Mouse (Mus musculus) CH12.LX (cell line): Measurements from ENCODE around the gene Atp5f1. TPM values are rescaled to one million over a fixed set of nuclear protein-coding genes. Genes with fewer than 3 reads are reported as not detected.

Source experiments
- DNase-seq: peaks from one replicate; pipeline ENCODE4 v3.0.0-alpha.2; 2013; ENCODE audit errors: extremely low read depth
- H3K27ac ChIP-seq: 2 replicates; pipeline ENCODE4 v1.5.1; 2012; ENCODE audit warnings: low read depth, mild to moderate bottlenecking, control low read depth, moderate library complexity; ENCODE audit not compliant: insufficient read depth
- H3K27me3 ChIP-seq: replicated peaks from 2 replicates; pipeline ENCODE3; 2012; ENCODE audit warnings: inconsistent platforms
- H3K36me3 ChIP-seq, 2 experiments: replicated peaks in 1 of 2; 2 replicates each; pipeline versions ENCODE3 to v1.6.1; 2012; ENCODE audit warnings: inconsistent platforms in 1 of 2, low read length in 1 of 2, mild to moderate bottlenecking in 1 of 2, mixed read lengths in 1 of 2, moderate library complexity in 1 of 2; ENCODE audit not compliant: control insufficient read depth in 1 of 2, insufficient read depth in 1 of 2
- H3K4me1 ChIP-seq, 2 experiments: 2 replicates each; pipeline ENCODE4 v1.6.1; 2012; ENCODE audit warnings: inconsistent platforms in 1 of 2, moderate library complexity in 1 of 2; ENCODE audit not compliant: insufficient read depth in 2 of 2, control insufficient read depth in 1 of 2
- H3K4me2 ChIP-seq: 2 replicates; pipeline ENCODE4 v1.6.1; 2012; ENCODE audit warnings: low read depth, mild to moderate bottlenecking, control low read depth; ENCODE audit not compliant: poor library complexity, insufficient read depth, severe bottlenecking
- H3K4me3 ChIP-seq, 3 experiments: fragments of 150-350 bp in 1 of 3; sonication (generic) in 1 of 3; replicated peaks in 1 of 3; 2 replicates each; pipeline versions ENCODE3 to v1.5.1; 2011 to 2012; ENCODE audit warnings: low read depth in 2 of 3, low read length in 2 of 3, mild to moderate bottlenecking in 2 of 3, moderate library complexity in 2 of 3, control low read depth in 1 of 3, improper control_type of control experiment in 1 of 3, inconsistent platforms in 1 of 3, mixed read lengths in 1 of 3; ENCODE audit not compliant: poor library complexity in 1 of 3
- H3K79me2 ChIP-seq: replicated peaks from 2 replicates; pipeline ENCODE4 v1.6.1; 2012; ENCODE audit warnings: mild to moderate bottlenecking, moderate library complexity; ENCODE audit not compliant: control insufficient read depth, poor library complexity, insufficient read depth, severe bottlenecking; ENCODE audit errors: extremely low read depth
- H3K9ac ChIP-seq: 2 replicates; pipeline ENCODE4 v1.6.1; 2012; ENCODE audit warnings: low read depth, mild to moderate bottlenecking, control low read depth, moderate library complexity; ENCODE audit not compliant: insufficient read depth
- H3K9me3 ChIP-seq: replicated peaks from 2 replicates; pipeline ENCODE3; 2012; ENCODE audit warnings: low read length, inconsistent platforms, mixed read lengths
- CTCF ChIP-seq, 2 experiments: IDR thresholded peaks in 1 of 2; conservative IDR thresholded peaks in 1 of 2; 2 replicates each; pipeline ENCODE4 v1.5.1; 2011 to 2012; ENCODE audit warnings: low read depth in 2 of 2, low read length in 2 of 2, improper control_type of control experiment in 1 of 2, inconsistent platforms in 1 of 2, mild to moderate bottlenecking in 1 of 2, moderate library complexity in 1 of 2
- E2F4 ChIP-seq: IDR thresholded peaks from 2 replicates; pipeline ENCODE4 v1.6.1; 2011; ENCODE audit warnings: low read depth, low read length, improper control_type of control experiment; ENCODE audit not compliant: insufficient replicate concordance
- EP300 ChIP-seq: IDR thresholded peaks from 2 replicates; pipeline ENCODE4 v1.6.1; 2011; ENCODE audit warnings: low read length, improper control_type of control experiment
- ETS1 ChIP-seq: conservative IDR thresholded peaks from 2 replicates; pipeline ENCODE4 v1.6.1; 2012; ENCODE audit warnings: low read depth, mild to moderate bottlenecking, inconsistent platforms, low read length, improper control_type of control experiment, moderate library complexity
- IRF4 ChIP-seq: IDR thresholded peaks from 2 replicates; pipeline ENCODE4 v1.6.1; 2014; ENCODE audit warnings: low read depth, mild to moderate bottlenecking, inconsistent platforms, low read length, improper control_type of control experiment
- KAT2A ChIP-seq: IDR thresholded peaks from 2 replicates; pipeline ENCODE4 v1.6.1; 2012; ENCODE audit warnings: low read length, improper control_type of control experiment, inconsistent platforms; ENCODE audit not compliant: insufficient replicate concordance
- MAFK ChIP-seq: IDR thresholded peaks from 2 replicates; pipeline ENCODE4 v1.6.1; 2011; ENCODE audit warnings: low read length, improper control_type of control experiment; ENCODE audit not compliant: insufficient replicate concordance
- MYC ChIP-seq: IDR thresholded peaks from 2 replicates; pipeline ENCODE4 v1.6.1; 2011; ENCODE audit warnings: low read depth, mild to moderate bottlenecking, improper control_type of control experiment, low read length
- NELFE ChIP-seq: IDR thresholded peaks from 2 replicates; pipeline ENCODE4 v1.6.1; 2011; ENCODE audit warnings: low read depth, low read length, improper control_type of control experiment
- PAX5 ChIP-seq: IDR thresholded peaks from 2 replicates; pipeline ENCODE4 v1.6.1; 2012; ENCODE audit warnings: low read length, inconsistent platforms, mixed read lengths
- RCOR1 ChIP-seq: conservative IDR thresholded peaks from 2 replicates; pipeline ENCODE4 v1.6.1; 2012; ENCODE audit warnings: low read depth, mild to moderate bottlenecking, inconsistent platforms, low read length, improper control_type of control experiment
- SMC3 ChIP-seq: IDR thresholded peaks from 2 replicates; pipeline ENCODE4 v1.6.1; 2011; ENCODE audit warnings: low read depth, low read length, improper control_type of control experiment
- ZNF384 ChIP-seq: IDR thresholded peaks from 2 replicates; pipeline ENCODE4 v1.6.1; 2012; ENCODE audit warnings: low read depth, low read length, improper control_type of control experiment, inconsistent platforms
- dilution Hi-C: fragments of 300-500 bp; cut with MboI; formaldehyde crosslinking; loops from 2 replicates; pipeline ENCODE4 v1.14.3; 2020; ENCODE audit warnings: low sequenced_read_pairs; ENCODE audit not compliant: extremely low pct_unique_long_range_greater_than_20kb, extremely low pct_ligation_motif_present
- in situ Hi-C: fragments of 300-500 bp; cut with MboI; formaldehyde crosslinking; loops from 3 replicates; pipeline ENCODE4 v1.14.3; 2019; ENCODE audit warnings: low sequenced_read_pairs, low pct_ligation_motif_present, low pct_unique_long_range_greater_than_20kb, mixed read lengths
- polyA plus RNA-seq: library from polyadenylated mRNA; unstranded; fragments of >175 nt; gene quantifications from 2 replicates; pipeline ENCODE4 v1.2.1, GENCODE M21; 2012; ENCODE audit warnings: low read depth; ENCODE audit not compliant: insufficient read length
- total RNA-seq, 2 experiments: library from RNA; depleted of rRNA; stranded (reverse); fragments of 300-350 nt in 1 of 2; fragments of >200 nt in 1 of 2; gene quantifications; 2 replicates each; pipeline ENCODE4 v1.2.3; 2012 to 2014

Atp5f1 gene
- total and polyA plus RNA-seq, 3 experiments = 317 to 676 (median 494) TPM

- peaks cover 0 to 2% of the 10 kb centered on the region in 2 experiments for H3K36me3 ChIP-seq
- no peak overlapping the region for H3K4me3 ChIP-seq
- DNase-seq = no peak
- no peaks in the 10 kb centered on the region for H3K9me3 ChIP-seq
- no peak overlapping the region for H3K9ac ChIP-seq
- peaks cover 18 to 58% of the 10 kb centered on the region in 2 experiments for H3K4me1 ChIP-seq
- H3K27me3 ChIP-seq = no peaks in the 10 kb centered on the region
- H3K79me2 ChIP-seq = no peaks in the 10 kb centered on the region
- no peak for TF ChIP-seq PAX5
- TF ChIP-seq IRF4 = no peak
- no peak for TF ChIP-seq MAFK
- TF ChIP-seq NELFE = no peak
- TF ChIP-seq EP300 = no peak
- in situ Hi-C loops (no loop called here), dilution Hi-C loops (loop anchor here (25.0 kb wide), 1 partner anchor 221 kb away; the partner anchor contains the start of gene Ddx20)
- no peak overlapping the region for H3K27ac ChIP-seq
- no peak overlapping the region for H3K4me2 ChIP-seq
These were observed 51.8 kb downstream of the Atp5f1 start for GRCm38 (mm10) chr3:105907956-105908655.

DNA sequence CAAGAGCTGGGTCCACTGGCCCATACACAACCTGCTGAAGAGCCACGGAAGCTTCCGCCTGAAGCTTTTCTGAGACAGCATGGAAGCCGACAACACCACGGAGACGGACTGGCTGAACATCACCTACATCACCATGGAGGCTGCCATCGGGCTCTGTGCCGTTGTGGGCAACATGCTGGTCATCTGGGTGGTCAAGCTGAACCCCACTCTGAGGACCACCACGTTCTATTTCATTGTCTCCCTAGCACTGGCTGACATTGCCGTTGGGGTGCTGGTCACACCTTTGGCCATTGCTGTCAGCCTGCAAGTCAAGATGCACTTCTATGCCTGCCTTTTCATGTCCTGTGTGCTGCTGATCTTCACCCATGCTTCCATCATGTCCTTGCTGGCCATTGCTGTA lies 55.2 kb downstream of the Atp5f1 start:
- no peak for DNase-seq
- TF ChIP-seq E2F4 = no peak
- TF ChIP-seq KAT2A = no peak
- TF ChIP-seq MYC = no peak
- TF ChIP-seq PAX5 = no peak
- no peak for TF ChIP-seq CTCF (conservative IDR thresholded peaks at IDR 0.05 in 1 of 2, IDR thresholded peaks at IDR 0.05 in 1 of 2; ENCODE audit: low read depth in 2 of 2, low read length in 2 of 2)
- no peak for TF ChIP-seq SMC3
- no peak overlapping the region; the same call in 1 of the 2 replicates for H3K27ac ChIP-seq
- no peak overlapping the region for H3K9ac ChIP-seq
- peaks cover 0 to 2% of the 10 kb centered on the region in 2 experiments for H3K36me3 ChIP-seq
- dilution Hi-C loops (loop anchor here (25.0 kb wide), 1 partner anchor 217 kb away; the partner anchor contains the start of gene Ddx20), in situ Hi-C loops (loop anchor here (5.0 kb wide), 1 partner anchor 53 kb away; the partner anchor contains the start of gene Wdr77)
- peak overlapping the region in 1 of 3 experiments; percentile 25 for H3K4me3 ChIP-seq
- H3K4me1 ChIP-seq = peaks cover 19 to 53% of the 10 kb centered on the region in 2 experiments
- H3K27me3 ChIP-seq = no peaks in the 10 kb centered on the region
- H3K9me3 ChIP-seq = no peaks in the 10 kb centered on the region
- no peak overlapping the region for H3K4me2 ChIP-seq
- no peaks in the 10 kb centered on the region for H3K79me2 ChIP-seq

- H3K4me3 ChIP-seq = no peak overlapping the region
- H3K4me2 ChIP-seq = no peak overlapping the region
- no peaks in the 10 kb centered on the region for H3K79me2 ChIP-seq
- H3K4me1 ChIP-seq = peaks cover 21 to 54% of the 10 kb centered on the region in 2 experiments
- TF ChIP-seq EP300 = peak; percentile 14; the same call in 1 of the 2 replicates
- TF ChIP-seq RCOR1 = no peak
- TF ChIP-seq ZNF384 = peak; percentile 38
- TF ChIP-seq MYC = no peak
- no peak for TF ChIP-seq ETS1
- dilution Hi-C loops (loop anchor here (25.0 kb wide), 1 partner anchor 217 kb away; the partner anchor contains the start of gene Ddx20), in situ Hi-C loops (loop anchor here (5.0 kb wide), 1 partner anchor 53 kb away; the partner anchor contains the start of gene Wdr77)
- peak; percentile 29 for DNase-seq
- peaks cover 0 to 2% of the 10 kb centered on the region in 2 experiments for H3K36me3 ChIP-seq
- no peak overlapping the region for H3K9ac ChIP-seq
- H3K9me3 ChIP-seq = no peaks in the 10 kb centered on the region
- H3K27me3 ChIP-seq = no peaks in the 10 kb centered on the region
- H3K27ac ChIP-seq = no peak overlapping the region
These were observed 55.7 kb downstream of the Atp5f1 start for GRCm38 (mm10) chr3:105904213-105904612.
